Mouse (Mus musculus): ENCODE results near the gene Larp6.

Larp6 gene

GRCm38 (mm10) chr9:60712771-60713541 lies at the start of gene Larp6:
Gene Larp6, plus strand, starts transcription at chr9:60712989.
- peak; percentile 54 to 56 for DNase-seq (ENCODE audit: low spot score in 2 of 2)

GRCm38 (mm10) chr9:60664385-60664784 lies 48.4 kb upstream of the Larp6 start:
- peak; percentile 44 to 63 for DNase-seq (ENCODE audit: low spot score in 2 of 2)

- DNase-seq (ENCODE audit: low spot score in 2 of 2): no peak
Observed at GRCm38 (mm10) chr9:60664866-60665265, 47.9 kb upstream of the Larp6 start.

- no peak for DNase-seq (ENCODE audit: low spot score in 2 of 2)
Observed at GRCm38 (mm10) chr9:60665535-60665934, 47.3 kb upstream of the Larp6 start.

GRCm38 (mm10) chr9:60668886-60669285 lies 43.9 kb upstream of the Larp6 start:
- DNase-seq (ENCODE audit: low spot score in 2 of 2): no peak

GRCm38 (mm10) chr9:60672568-60672967 lies 40.2 kb upstream of the Larp6 start:
- no peak for DNase-seq (ENCODE audit: low spot score in 2 of 2)

- DNase-seq (ENCODE audit: low spot score in 2 of 2): no peak
Observed at GRCm38 (mm10) chr9:60674780-60675179, 38.0 kb upstream of the Larp6 start.

- DNase-seq (ENCODE audit: low spot score in 2 of 2): no peak
Observed at GRCm38 (mm10) chr9:60676429-60676828, 36.4 kb upstream of the Larp6 start.

GRCm38 (mm10) chr9:60678913-60679312 lies 33.9 kb upstream of the Larp6 start:
- no peak for DNase-seq (ENCODE audit: low spot score in 2 of 2)

- no peak for DNase-seq (ENCODE audit: low spot score in 2 of 2)
Observed at GRCm38 (mm10) chr9:60681005-60681404, 31.8 kb upstream of the Larp6 start.

- DNase-seq (ENCODE audit: low spot score in 2 of 2): no peak
Observed at GRCm38 (mm10) chr9:60682753-60683152, 30.0 kb upstream of the Larp6 start.

- DNase-seq (ENCODE audit: low spot score in 2 of 2): peak; percentile 59 to 72
Observed at GRCm38 (mm10) chr9:60687415-60687814, 25.4 kb upstream of the Larp6 start.

GRCm38 (mm10) chr9:60687891-60688324 lies 24.9 kb upstream of the Larp6 start, which contains the start of gene Lrrc49:
Gene Lrrc49, minus strand, starts transcription at chr9:60688158.
- DNase-seq (ENCODE audit: low spot score in 2 of 2): peak; percentile 95

GRCm38 (mm10) chr9:60692624-60693023 lies 20.2 kb upstream of the Larp6 start:
- DNase-seq (ENCODE audit: low spot score in 2 of 2): no peak

- DNase-seq (ENCODE audit: low spot score in 2 of 2): peak in 1 of 2 experiments; percentile 38
Observed at GRCm38 (mm10) chr9:60693986-60694385, 18.8 kb upstream of the Larp6 start.

GRCm38 (mm10) chr9:60696271-60696985 lies 16.4 kb upstream of the Larp6 start:
- DNase-seq (ENCODE audit: low spot score in 2 of 2): no peak

GRCm38 (mm10) chr9:60699581-60700231 lies 13.1 kb upstream of the Larp6 start:
- no peak for DNase-seq (ENCODE audit: low spot score in 2 of 2)

GRCm38 (mm10) chr9:60707594-60707993 lies 5.2 kb upstream of the Larp6 start:
- DNase-seq (ENCODE audit: low spot score in 2 of 2): no peak

GRCm38 (mm10) chr9:60708606-60709005 lies 4.2 kb upstream of the Larp6 start:
- no peak for DNase-seq (ENCODE audit: low spot score in 2 of 2)

- no peak for DNase-seq (ENCODE audit: low spot score in 2 of 2)
Observed at GRCm38 (mm10) chr9:60709721-60710120, 3.1 kb upstream of the Larp6 start.

GRCm38 (mm10) chr9:60712011-60712410 lies 778 bp upstream of the Larp6 start:
- DNase-seq (ENCODE audit: low spot score in 2 of 2): no peak

- DNase-seq (ENCODE audit: low spot score in 2 of 2): no peak
Observed at GRCm38 (mm10) chr9:60713616-60714015, 827 bp downstream of the Larp6 start.
